Mouse (Mus musculus) embryonic fibroblast, embryonic 13.5 days (primary cell): ENCODE measurements at regions not wholly inside any gene's neighbourhood (a gene's known extent, or its start where the extent isn't known, plus 50 kb on each side); places are given as distances from the start of the nearest gene placed in this dataset.

Source experiments
- CTCF ChIP-seq: IDR thresholded peaks from 2 replicates; pipeline ENCODE4 v1.5.1; 2011; ENCODE audit warnings: mild to moderate bottlenecking, control low read depth, low read length, moderate library complexity, borderline replicate concordance; ENCODE audit not compliant: insufficient read depth
- POLR2A ChIP-seq: IDR thresholded peaks from 2 replicates; pipeline ENCODE4 v1.6.1; 2011; ENCODE audit warnings: low read depth, mild to moderate bottlenecking, control low read depth, low read length, moderate library complexity

DNA sequence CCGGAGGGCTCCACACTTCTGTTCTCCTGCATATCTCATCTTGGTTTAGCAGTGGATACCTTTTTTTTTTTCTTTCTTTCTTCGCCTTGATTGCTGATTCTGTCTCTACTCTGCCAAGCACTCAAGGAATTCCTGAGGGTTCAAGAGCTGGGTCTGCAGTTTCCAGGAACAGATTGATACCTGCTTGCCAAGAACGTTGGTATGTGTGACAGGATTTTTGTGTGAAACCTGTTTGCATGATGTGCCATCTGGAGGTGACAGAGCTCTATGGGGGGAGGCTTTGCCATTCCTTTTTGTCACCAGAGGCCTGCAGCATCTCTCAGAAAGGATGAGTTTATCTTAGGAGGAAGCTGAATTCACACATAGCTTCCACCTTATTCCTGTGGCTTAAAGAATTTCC, 255.6 kb upstream of the Tas2r119 start:
- TF ChIP-seq CTCF, result no peak
- no peak for TF ChIP-seq POLR2A
